Mouse (Mus musculus): ENCODE measurements around the gene BC035947. TPM values are rescaled to one million over a fixed set of nuclear protein-coding genes. Genes with fewer than 3 reads are reported as not detected.
"Not testable (repeated sequence)": the region's sequence is repeated elsewhere in the genome, so short reads cannot be mapped to it uniquely, and the experiment has no call there.

Gene BC035947
- polyA plus RNA-seq, 1 experiment from 2014 or later = 0.29 TPM

- H3K9me3 ChIP-seq = no peaks in the 10 kb centered on the region
- no peak overlapping the region for H3K27ac ChIP-seq (replicated peaks)
- no peak overlapping the region for H3K9ac ChIP-seq (replicated peaks)
- ATAC-seq (replicated peaks) = no peak
- no peak overlapping the region for H3K4me2 ChIP-seq (replicated peaks)
- H3K27me3 ChIP-seq = no peaks in the 10 kb centered on the region
- no peaks in the 10 kb centered on the region for H3K4me1 ChIP-seq
- H3K4me3 ChIP-seq = no peak overlapping the region
- WGBS = 75% methylated on average over 7 of the region's 7 CpGs
- no peaks in the 10 kb centered on the region for H3K36me3 ChIP-seq
Measured at GRCm38 (mm10) chr1:78530500-78531215, 18.7 kb upstream of the BC035947 start.

DNA sequence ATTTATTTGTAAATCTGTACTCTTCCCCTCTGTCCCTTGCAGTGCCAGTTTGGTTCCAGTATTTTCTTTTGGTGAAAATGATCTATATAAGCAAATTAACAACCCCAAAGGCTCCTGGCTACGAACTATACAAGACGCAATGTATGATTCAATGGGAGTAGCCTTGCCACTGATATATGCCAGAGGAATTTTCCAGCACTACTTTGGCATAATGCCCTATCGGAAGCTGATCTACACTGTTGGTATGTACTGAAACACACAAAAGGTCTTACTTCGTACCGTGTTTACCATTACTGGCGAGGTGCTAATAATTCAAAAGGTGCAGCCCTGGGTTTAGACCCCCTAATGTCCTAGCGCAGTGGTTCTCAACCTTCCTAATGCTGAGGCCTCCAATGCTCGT, 17.1 kb upstream of the BC035947 start:
- Histone ChIP-seq H3K9ac (replicated peaks) (no peak overlapping the region), H3K4me3 (no peak overlapping the region), H3K27ac (replicated peaks) (no peak overlapping the region), H3K27me3 (no peaks in the 10 kb centered on the region), H3K4me2 (replicated peaks) (no peak overlapping the region), H3K4me1 (no peaks in the 10 kb centered on the region), H3K36me3 (no peaks in the 10 kb centered on the region), H3K9me3 (no peaks in the 10 kb centered on the region)
- 89% methylated on average over 8 of the region's 8 CpGs for WGBS
- ATAC-seq (replicated peaks) = no peak

GRCm38 (mm10) chr1:78528356-78528755, 16.4 kb upstream of the BC035947 start:
- H3K9me3 ChIP-seq = no peaks in the 10 kb centered on the region
- H3K4me3 ChIP-seq = no peak overlapping the region
- no peak overlapping the region for H3K27ac ChIP-seq (replicated peaks)
- 94% methylated on average over 3 of the region's 3 CpGs for WGBS
- H3K36me3 ChIP-seq = no peaks in the 10 kb centered on the region
- no peak for ATAC-seq (replicated peaks)
- H3K4me1 ChIP-seq = no peaks in the 10 kb centered on the region
- no peak overlapping the region for H3K4me2 ChIP-seq (replicated peaks)
- no peaks in the 10 kb centered on the region for H3K27me3 ChIP-seq
- H3K9ac ChIP-seq (replicated peaks) = no peak overlapping the region

GRCm38 (mm10) chr1:78525189-78525886, 13.4 kb upstream of the BC035947 start:
- no peak for ATAC-seq (replicated peaks)
- H3K27me3 ChIP-seq = no peaks in the 10 kb centered on the region
- 52% methylated on average over 23 of the region's 23 CpGs for WGBS
- H3K9me3 ChIP-seq = no peaks in the 10 kb centered on the region
- no peak overlapping the region for H3K27ac ChIP-seq (replicated peaks)
- no peaks in the 10 kb centered on the region for H3K4me1 ChIP-seq
- H3K4me2 ChIP-seq (replicated peaks) = no peak overlapping the region
- H3K9ac ChIP-seq (replicated peaks) = no peak overlapping the region
- H3K36me3 ChIP-seq = no peaks in the 10 kb centered on the region
- H3K4me3 ChIP-seq = no peak overlapping the region

GRCm38 (mm10) chr1:78518907-78519306, 6.9 kb upstream of the BC035947 start:
- no peak overlapping the region for H3K27ac ChIP-seq (replicated peaks)
- no peaks in the 10 kb centered on the region for H3K27me3 ChIP-seq
- no peak overlapping the region for H3K4me3 ChIP-seq
- H3K36me3 ChIP-seq = no peaks in the 10 kb centered on the region
- no peaks in the 10 kb centered on the region for H3K4me1 ChIP-seq
- H3K4me2 ChIP-seq (replicated peaks) = no peak overlapping the region
- H3K9ac ChIP-seq (replicated peaks) = no peak overlapping the region
- WGBS = 82% methylated on average over 7 of the region's 7 CpGs
- no peak for ATAC-seq (replicated peaks)
- no peaks in the 10 kb centered on the region for H3K9me3 ChIP-seq

DNA sequence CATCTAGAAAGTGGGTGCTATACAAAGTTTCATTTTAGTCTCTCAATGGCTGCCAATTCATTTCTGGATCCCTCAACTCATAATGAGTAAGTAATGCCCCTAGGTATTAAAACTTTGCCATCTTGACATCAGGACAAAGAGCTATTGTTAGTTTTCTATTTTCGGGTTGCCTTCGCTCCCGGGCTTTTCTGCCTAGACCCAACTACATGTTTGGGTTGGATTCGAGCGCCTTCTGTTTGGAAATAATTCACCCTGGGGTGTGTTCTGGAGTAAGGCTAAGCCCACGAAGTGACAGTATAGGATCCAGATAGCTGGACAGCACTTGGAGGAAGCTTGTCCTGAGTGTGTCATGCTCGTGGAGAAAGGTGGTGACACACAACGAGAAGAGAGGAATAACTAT, 798 bp upstream of the BC035947 start:
- H3K27ac ChIP-seq (replicated peaks) = no peak overlapping the region
- no peak overlapping the region for H3K4me3 ChIP-seq
- no peaks in the 10 kb centered on the region for H3K4me1 ChIP-seq
- no peak for ATAC-seq (replicated peaks)
- 70% methylated on average over 8 of the region's 8 CpGs for WGBS
- no peaks in the 10 kb centered on the region for H3K9me3 ChIP-seq
- no peak overlapping the region for H3K4me2 ChIP-seq (replicated peaks)
- H3K36me3 ChIP-seq = no peaks in the 10 kb centered on the region
- no peak overlapping the region for H3K9ac ChIP-seq (replicated peaks)
- H3K27me3 ChIP-seq = no peaks in the 10 kb centered on the region

DNA sequence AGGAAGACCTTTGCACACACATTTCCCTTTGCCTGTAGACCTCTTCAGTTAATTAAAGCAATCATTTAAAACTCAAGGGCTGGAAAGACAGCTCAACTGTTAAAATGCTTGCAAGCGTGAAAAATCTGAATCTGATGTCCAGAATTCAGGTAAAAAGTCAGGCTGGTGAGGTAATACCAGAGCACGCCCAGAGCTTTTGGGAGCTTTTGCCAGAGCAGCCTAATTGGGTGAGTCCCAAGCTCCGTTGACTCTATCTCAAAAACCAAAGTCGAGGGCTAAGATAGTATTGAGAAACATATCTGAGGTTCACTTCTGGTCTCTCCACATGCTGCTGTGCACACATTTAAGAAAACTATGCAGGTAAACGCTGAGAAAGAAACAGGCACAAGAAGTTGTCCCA, 1.1 kb downstream of the BC035947 start, which contains the start of gene Mogat1:
Gene Mogat1, plus strand, starts transcription at position 130 of the 400 bp plus-strand sequence.
- H3K27ac ChIP-seq (replicated peaks) = no peak within 1 kb of the TSS
- no peaks in the 10 kb centered on the region for H3K36me3 ChIP-seq
- no peak for ATAC-seq (replicated peaks)
- peak within 1 kb of the TSS; percentile 44 for H3K4me2 ChIP-seq (replicated peaks)
- H3K4me3 ChIP-seq = peak within 1 kb of the TSS; percentile 29
- no peaks in the 10 kb centered on the region for H3K4me1 ChIP-seq
- WGBS = 57% methylated on average over 5 of the region's 5 CpGs
- no peaks in the 10 kb centered on the region for H3K9me3 ChIP-seq
- peak within 1 kb of the TSS; percentile 33 for H3K9ac ChIP-seq (replicated peaks)
- no peaks in the 10 kb centered on the region for H3K27me3 ChIP-seq

DNA sequence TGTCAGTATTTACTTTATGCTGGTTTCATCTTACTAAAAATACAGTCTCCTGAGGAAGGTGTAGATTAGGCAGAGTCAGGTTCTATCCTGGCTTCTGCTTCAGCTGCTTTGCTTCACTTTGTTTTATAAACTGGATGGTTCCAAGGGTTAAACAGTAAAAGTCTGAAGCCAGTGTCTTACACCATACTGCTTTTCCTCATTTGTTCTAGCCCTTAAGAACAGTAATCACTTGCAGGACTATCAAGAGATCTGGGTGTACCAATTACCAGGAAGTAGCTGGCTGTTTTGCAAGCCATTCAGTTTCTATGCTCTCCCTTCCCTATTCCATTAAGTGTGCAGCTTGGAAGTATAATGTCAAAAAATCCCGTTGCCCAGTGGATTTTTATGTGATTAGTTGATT, 4.8 kb downstream of the BC035947 start:
- H3K9me3 ChIP-seq = no peaks in the 10 kb centered on the region
- H3K9ac ChIP-seq (replicated peaks) = no peak overlapping the region
- H3K4me3 ChIP-seq = no peak overlapping the region
- no peak for ATAC-seq (replicated peaks)
- H3K27ac ChIP-seq (replicated peaks) = no peak overlapping the region
- no peaks in the 10 kb centered on the region for H3K36me3 ChIP-seq
- WGBS = 59% methylated on average over 1 of the region's 1 CpGs
- H3K27me3 ChIP-seq = no peaks in the 10 kb centered on the region
- H3K4me2 ChIP-seq (replicated peaks) = no peak overlapping the region
- no peaks in the 10 kb centered on the region for H3K4me1 ChIP-seq

- Histone ChIP-seq H3K4me3 (no peak overlapping the region), H3K4me1 (no peaks in the 10 kb centered on the region), H3K36me3 (no peaks in the 10 kb centered on the region), H3K27me3 (no peaks in the 10 kb centered on the region), H3K9ac (replicated peaks) (no peak overlapping the region), H3K4me2 (replicated peaks) (no peak overlapping the region), H3K27ac (replicated peaks) (no peak overlapping the region), H3K9me3 (no peaks in the 10 kb centered on the region)
- WGBS = 95% methylated on average over 6 of the region's 6 CpGs
- ATAC-seq (replicated peaks) = no peak
Measured at GRCm38 (mm10) chr1:78502527-78502926, 9.4 kb downstream of the BC035947 start.

DNA sequence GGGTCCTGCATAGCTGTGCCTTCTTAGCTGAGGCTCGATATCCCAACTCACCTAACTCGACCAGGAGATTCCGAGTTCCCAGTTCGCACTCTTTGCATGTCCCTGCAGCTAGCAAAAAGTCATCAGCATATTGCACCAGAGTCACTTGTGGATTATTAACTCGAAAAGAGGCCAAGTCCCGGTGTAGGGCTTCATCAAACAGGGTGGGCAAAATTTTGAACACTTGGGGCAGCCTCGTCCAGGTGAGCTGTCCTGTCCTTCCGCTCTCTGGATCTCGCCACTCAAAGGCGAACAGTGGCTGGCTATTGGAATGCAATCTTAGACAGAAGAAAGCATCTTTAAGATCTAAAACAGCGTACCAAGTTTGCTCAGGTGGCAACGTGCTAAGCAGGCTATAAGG, 10.1 kb downstream of the BC035947 start:
- 91% methylated on average over 12 of the region's 12 CpGs for WGBS
- not testable (repeated sequence) for H3K9ac ChIP-seq (replicated peaks); H3K9me3 ChIP-seq; H3K27me3 ChIP-seq; H3K4me3 ChIP-seq; H3K4me1 ChIP-seq; ATAC-seq (replicated peaks); H3K4me2 ChIP-seq (replicated peaks); H3K36me3 ChIP-seq; H3K27ac ChIP-seq (replicated peaks)

DNA sequence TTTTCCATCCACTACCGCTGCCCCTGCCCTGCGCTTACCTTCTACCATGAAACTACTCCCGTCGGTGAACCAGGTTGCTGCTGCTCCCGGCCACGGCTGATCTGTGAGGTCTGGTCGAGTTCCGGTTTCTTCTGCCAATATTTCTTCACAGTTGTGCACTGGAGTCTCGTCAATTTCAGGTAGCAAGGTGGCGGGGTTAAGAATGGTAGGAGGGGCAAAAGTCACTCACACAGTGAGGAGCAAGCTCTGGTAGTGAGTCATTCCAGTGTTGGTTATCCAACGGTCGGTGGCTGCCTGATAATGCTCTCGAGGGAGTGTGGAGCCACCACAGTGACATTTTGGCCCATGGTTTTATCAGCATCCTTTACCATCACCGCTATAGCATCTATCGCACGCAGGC, 10.9 kb downstream of the BC035947 start:
- no peaks in the 10 kb centered on the region for H3K27me3 ChIP-seq
- no peaks in the 10 kb centered on the region for H3K9me3 ChIP-seq
- no peaks in the 10 kb centered on the region for H3K4me1 ChIP-seq
- H3K36me3 ChIP-seq = no peaks in the 10 kb centered on the region
- H3K9ac ChIP-seq (replicated peaks) = no peak overlapping the region
- H3K4me3 ChIP-seq = no peak overlapping the region
- H3K27ac ChIP-seq (replicated peaks) = no peak overlapping the region
- no peak overlapping the region for H3K4me2 ChIP-seq (replicated peaks)
- no peak for ATAC-seq (replicated peaks)
- 95% methylated on average over 16 of the region's 16 CpGs for WGBS

GRCm38 (mm10) chr1:78490143-78490542, 21.8 kb downstream of the BC035947 start:
- Histone ChIP-seq H3K9me3 (no peaks in the 10 kb centered on the region), H3K27me3 (0 out of 2 replicates have a peak, but pooled peaks cover 3% of the 10 kb centered on the region), H3K4me2 (replicated peaks) (no peak overlapping the region), H3K4me3 (no peak overlapping the region), H3K27ac (replicated peaks) (no peak overlapping the region), H3K36me3 (no peaks in the 10 kb centered on the region), H3K4me1 (peaks cover 23% of the 10 kb centered on the region), H3K9ac (replicated peaks) (no peak overlapping the region)
- ATAC-seq (replicated peaks) = no peak
- 78% methylated on average over 1 of the region's 1 CpGs for WGBS
